Mouse (Mus musculus) limb, embryonic 14.5 days (tissue): Measurements from ENCODE around the gene Rasef. TPM values are rescaled to one million over a fixed set of nuclear protein-coding genes. Genes with fewer than 3 reads are reported as not detected.

Source experiments
- ATAC-seq: fragments of 200-750 bp; cut with Nextera tagmentation; 2 replicates; pipeline ENCODE4 v1.8.0; 2017; ENCODE audit warnings: low read depth, moderate number of reproducible peaks, moderate TSS enrichment; ENCODE audit not compliant: low FRiP score
- DNase-seq: peaks from one replicate; pipeline ENCODE4 v3.0.0-alpha.2; 2015; ENCODE audit warnings: low spot score
- H3K27ac ChIP-seq: fragments of 300-500 bp; sonication (generic); replicated peaks from 2 replicates; pipeline ENCODE4 v1.5.1; 2014; ENCODE audit warnings: low read depth, mild to moderate bottlenecking, low read length, moderate library complexity, mixed read lengths
- H3K27me3 ChIP-seq: fragments of 300-500 bp; sonication (generic); 2 replicates; pipeline ENCODE4 v1.6.1; 2014; ENCODE audit warnings: low read length, mixed read lengths; ENCODE audit not compliant: control insufficient read depth, insufficient read depth
- H3K36me3 ChIP-seq: fragments of 300-500 bp; sonication (generic); 2 replicates; pipeline ENCODE4 v1.6.1; 2014; ENCODE audit warnings: mild to moderate bottlenecking, low read length, moderate library complexity, mixed read lengths; ENCODE audit not compliant: control insufficient read depth, insufficient read depth
- H3K4me1 ChIP-seq: fragments of 300-500 bp; sonication (generic); 2 replicates; pipeline ENCODE4 v1.6.1; 2014; ENCODE audit warnings: antibody characterized with exemption, low read length, mixed read lengths; ENCODE audit not compliant: control insufficient read depth, insufficient read depth
- H3K4me2 ChIP-seq: fragments of 300-500 bp; sonication (generic); replicated peaks from 2 replicates; pipeline ENCODE4 v1.6.1; 2014; ENCODE audit warnings: low read depth, mild to moderate bottlenecking, low read length, moderate library complexity; ENCODE audit not compliant: severe bottlenecking
- H3K4me3 ChIP-seq: fragments of 300-500 bp; sonication (generic); replicated peaks from 2 replicates; pipeline ENCODE4 v1.5.1; 2014; ENCODE audit warnings: low read length
- H3K9ac ChIP-seq: fragments of 300-500 bp; sonication (generic); 2 replicates; pipeline ENCODE4 v1.6.1; 2014; ENCODE audit warnings: mild to moderate bottlenecking, low read depth, low read length, moderate library complexity; ENCODE audit not compliant: severe bottlenecking
- H3K9me3 ChIP-seq: fragments of 300-500 bp; sonication (generic); 2 replicates; pipeline ENCODE4 v1.6.1; 2016; ENCODE audit warnings: low read length; ENCODE audit not compliant: control insufficient read depth
- POLR2A ChIP-seq: fragments of 200-500 bp; IDR thresholded peaks from 2 replicates; pipeline ENCODE4 v1.8.0; 2012; ENCODE audit warnings: inconsistent platforms, mild to moderate bottlenecking, moderate library complexity, borderline replicate concordance; ENCODE audit not compliant: insufficient read depth, insufficient read length; ENCODE audit errors: extremely low read depth
- WGBS: fragments of 180-500 bp; shearing (Covaris S2); extraction: QIAGEN DNeasy Blood & Tissue Kit; methylation state at CpG from one replicate; pipeline ENCODE4 v1.1.7; 2014; 5-methylcytosine and 5-hydroxymethylcytosine counted together
- polyA plus RNA-seq, 2 experiments: library from polyadenylated mRNA; depleted of rRNA in 1 of 2; stranded (reverse) in 1 of 2; unstranded in 1 of 2; fragments of >200 nt; fragmentation: Nextera tagmentation in 1 of 2; extraction: Ambion mirVana in 1 of 2; gene quantifications; 2 replicates each; pipeline versions ENCODE4 v1.2.1 to v1.2.3; 2012 to 2014

Gene Rasef
- polyA plus RNA-seq, 2 experiments = 0.60 to 1.1 TPM

GRCm38 (mm10) chr4:73784147-73784546 lies 6.6 kb downstream of the Rasef start:
- DNase-seq (no peak), ATAC-seq (no peak)
- no peak overlapping the region for H3K4me2 ChIP-seq
- no peaks in the 10 kb centered on the region for H3K36me3 ChIP-seq
- no peak overlapping the region for H3K9ac ChIP-seq
- H3K4me3 ChIP-seq = no peak overlapping the region
- H3K9me3 ChIP-seq = no peaks in the 10 kb centered on the region
- no peaks in the 10 kb centered on the region for H3K4me1 ChIP-seq
- WGBS = 93% methylated on average over 1 of the region's 1 CpGs
- H3K27ac ChIP-seq = no peak overlapping the region
- no peak for TF ChIP-seq POLR2A
- no peaks in the 10 kb centered on the region for H3K27me3 ChIP-seq

- no peak overlapping the region for H3K9ac ChIP-seq
- H3K9me3 ChIP-seq = no peaks in the 10 kb centered on the region
- no peak overlapping the region for H3K4me3 ChIP-seq
- no peak overlapping the region for H3K4me2 ChIP-seq
- ATAC-seq (no peak), DNase-seq (no peak)
- TF ChIP-seq POLR2A = no peak
- H3K27ac ChIP-seq = no peak overlapping the region
- no peaks in the 10 kb centered on the region for H3K27me3 ChIP-seq
- 92% methylated on average over 3 of the region's 3 CpGs for WGBS
- no peaks in the 10 kb centered on the region for H3K4me1 ChIP-seq
- no peaks in the 10 kb centered on the region for H3K36me3 ChIP-seq
These were observed 9.7 kb downstream of the Rasef start for GRCm38 (mm10) chr4:73781061-73781460.

GRCm38 (mm10) chr4:73775266-73775665 lies 15.5 kb downstream of the Rasef start:
- Histone ChIP-seq H3K4me2 (no peak overlapping the region), H3K9ac (no peak overlapping the region), H3K36me3 (no peaks in the 10 kb centered on the region), H3K27ac (no peak overlapping the region), H3K27me3 (no peaks in the 10 kb centered on the region), H3K9me3 (no peaks in the 10 kb centered on the region), H3K4me3 (no peak overlapping the region), H3K4me1 (no peaks in the 10 kb centered on the region)
- TF ChIP-seq POLR2A = no peak
- no peak for ATAC-seq
- no peak for DNase-seq
- WGBS = 91% methylated on average over 2 of the region's 2 CpGs

- no peak for TF ChIP-seq POLR2A
- DNase-seq (no peak), ATAC-seq (no peak)
- no peaks in the 10 kb centered on the region for H3K9me3 ChIP-seq
- H3K4me2 ChIP-seq = no peak overlapping the region
- 58% methylated on average over 5 of the region's 5 CpGs for WGBS
- H3K27me3 ChIP-seq = no peaks in the 10 kb centered on the region
- no peaks in the 10 kb centered on the region for H3K4me1 ChIP-seq
- H3K27ac ChIP-seq = no peak overlapping the region
- H3K36me3 ChIP-seq = no peaks in the 10 kb centered on the region
- H3K4me3 ChIP-seq = no peak overlapping the region
- no peak overlapping the region for H3K9ac ChIP-seq
These were observed 16.7 kb downstream of the Rasef start for GRCm38 (mm10) chr4:73773831-73774810.

- H3K9ac ChIP-seq = no peak overlapping the region
- no peak overlapping the region for H3K4me2 ChIP-seq
- no peak overlapping the region for H3K4me3 ChIP-seq
- no peak overlapping the region for H3K27ac ChIP-seq
- ATAC-seq = no peak
- H3K27me3 ChIP-seq = no peaks in the 10 kb centered on the region
- TF ChIP-seq POLR2A = no peak
- H3K9me3 ChIP-seq = no peaks in the 10 kb centered on the region
- no peak for DNase-seq
- no peaks in the 10 kb centered on the region for H3K4me1 ChIP-seq
- H3K36me3 ChIP-seq = no peaks in the 10 kb centered on the region
These were observed 18.8 kb downstream of the Rasef start for GRCm38 (mm10) chr4:73772028-73772427.

- H3K27ac ChIP-seq = no peak overlapping the region
- ATAC-seq (no peak), DNase-seq (no peak)
- H3K9me3 ChIP-seq = no peaks in the 10 kb centered on the region
- H3K27me3 ChIP-seq = no peaks in the 10 kb centered on the region
- no peak overlapping the region for H3K4me2 ChIP-seq
- H3K36me3 ChIP-seq = no peaks in the 10 kb centered on the region
- H3K4me1 ChIP-seq = no peaks in the 10 kb centered on the region
- no peak for TF ChIP-seq POLR2A
- H3K9ac ChIP-seq = no peak overlapping the region
- H3K4me3 ChIP-seq = no peak overlapping the region
These were observed 20.2 kb downstream of the Rasef start for GRCm38 (mm10) chr4:73770592-73770991.
